Mouse (Mus musculus) heart, postnatal 10 days (tissue): ENCODE data around the gene Cds2. TPM values are rescaled to one million over a fixed set of nuclear protein-coding genes. Genes with fewer than 3 reads are reported as not detected.

ENCODE experiments used
- DNase-seq, 2 experiments: peaks; one replicate each; pipeline ENCODE4 v3.0.0; 2021
- intact Hi-C: fragments of 180-260 bp; cut with DNase I; formaldehyde crosslinking; loops from one replicate; pipeline ENCODE4 v1.15.1; 2025
- total RNA-seq, 2 experiments: library from RNA; stranded (reverse); gene quantifications; 2 replicates each; pipeline ENCODE4 v1.2.3; 2021

The Cds2 gene
- total RNA-seq, 2 experiments from 2014 or later = 82.3 to 85.3 TPM

DNA sequence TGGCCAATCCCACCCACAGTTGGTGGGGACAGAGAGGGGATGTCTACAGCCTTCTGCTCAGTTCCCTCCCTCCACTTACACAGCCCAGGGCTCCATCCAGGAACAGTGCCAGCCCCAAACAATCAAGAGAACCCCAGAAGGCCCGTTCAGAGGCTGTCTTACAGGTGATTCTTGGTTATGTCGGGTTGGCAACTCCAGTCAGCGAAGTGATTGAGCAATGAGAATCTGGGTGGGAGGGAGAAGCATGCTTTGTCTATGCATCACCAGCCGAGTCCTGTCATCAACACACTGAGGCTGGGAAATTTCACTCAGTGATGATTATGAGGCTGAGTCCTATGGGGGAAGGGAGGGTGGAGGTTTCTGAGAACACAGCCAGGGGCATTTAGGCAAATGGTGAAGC, 60.6 kb downstream of the Cds2 start:
- intact Hi-C loops = no loop called here
- peak in 1 of 2 experiments; percentile 14 for DNase-seq

GRCm38 (mm10) chr2:132337202-132337601, 74.3 kb downstream of the Cds2 start:
- DNase-seq = no peak
- intact Hi-C loops = no loop called here

- DNase-seq = peak in 1 of 2 experiments; percentile 7
- intact Hi-C loops = no loop called here
Observed at GRCm38 (mm10) chr2:132340350-132340749, 77.4 kb downstream of the Cds2 start.

- no peak for DNase-seq
- intact Hi-C loops = no loop called here
Observed at GRCm38 (mm10) chr2:132341293-132341692, 78.3 kb downstream of the Cds2 start.

DNA sequence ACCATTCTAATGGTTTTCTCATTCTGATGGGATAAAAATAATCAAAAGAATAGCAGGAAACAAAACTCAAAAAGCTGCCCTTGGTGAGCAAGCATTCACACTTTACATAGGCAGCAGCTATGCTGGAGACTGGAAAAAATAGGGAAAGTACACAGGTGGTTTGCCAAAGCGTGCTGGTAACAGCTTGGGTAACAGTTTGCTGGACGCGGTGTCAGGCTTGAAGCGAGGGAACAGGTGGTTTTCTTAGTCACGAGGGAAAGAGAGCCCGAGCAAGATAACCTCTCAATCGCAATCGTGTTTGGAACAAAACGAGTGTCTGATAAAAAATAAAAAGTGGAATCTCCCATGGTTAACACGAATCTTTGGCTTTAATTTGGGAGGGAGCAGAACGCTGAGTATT, 80.9 kb downstream of the Cds2 start:
- DNase-seq = no peak
- intact Hi-C loops = no loop called here

Other genes starting within 250 kb of the Cds2 start
- 10 to 100 TPM; 16.2 TPM for gene Rassf2, start 232.9 kb upstream of the Cds2 start, total RNA-seq
- 10 to 100 TPM; 18.7 to 22.6 TPM for gene Slc23a2, start 118.0 kb upstream of the Cds2 start, total RNA-seq
- 10 to 100 TPM; 22.1 to 25.7 TPM for gene Tmem230, start 15.3 kb upstream of the Cds2 start, total RNA-seq
- 10 to 100 TPM; 78.2 to 87.8 TPM for gene Pcna, start 9.8 kb upstream of the Cds2 start, total RNA-seq
- gene Prokr2, start 122.3 kb downstream of the Cds2 start, total RNA-seq = under 1 TPM in 1 of 2 experiments, not detected in 1; 0.15 TPM